23 mouse cellular contexts compared by ENCODE assay signal in genomic region chr2:52386451-52386850, GRCm38 (mm10). TPM values are rescaled to one million over a fixed set of nuclear protein-coding genes. Genes with fewer than 3 reads are reported as not detected.
DNase-seq lines count a peak whose midpoint lies in the region; ATAC-seq and TF ChIP-seq lines count a peak whose summit lies in the region.
"Had no signal": no experiment of that assay in that cellular context is flagged by ENCODE, and none has a peak within 500 bp of the region (broad histone marks: within the 10 kb centered on the region; RNA-seq: fewer than 3 reads in every experiment).

No protein-coding gene starts in this region.

- H3K4me3 ChIP-seq in heart, embryonic 14.5 days (ENCODE audit: control insufficient read depth in 1 of 2, insufficient read depth in 1 of 2, low read depth in 1 of 2, low read length in 2 of 2), result no peak overlapping the region
- no peak overlapping the region for H3K4me3 ChIP-seq in heart, adult 2 months
- no peak overlapping the region for H3K4me3 ChIP-seq in kidney, embryonic 15.5 days (replicated peaks)
- H3K4me3 ChIP-seq in intestine, postnatal 0 days (ENCODE audit: low read depth, low read length), result no peak overlapping the region
- H3K4me3 ChIP-seq in stomach, embryonic 16.5 days (replicated peaks; ENCODE audit: low read length), result no peak overlapping the region
- H3K4me3 ChIP-seq: embryonic facial prominence, embryonic 13.5 days; forebrain, embryonic 10.5 days; forebrain, embryonic 15.5 days; hindbrain, embryonic 13.5 days; limb, embryonic 13.5 days; lung, embryonic 15.5 days; midbrain, embryonic 13.5 days; neural tube, embryonic 13.5 days had no signal

- H3K4me1 ChIP-seq in heart, embryonic 14.5 days (ENCODE audit: control insufficient read depth in 2 of 2, insufficient read depth in 2 of 2, low read length in 2 of 2), result peaks cover 7 to 11% of the 10 kb centered on the region in 2 experiments
- no peaks in the 10 kb centered on the region; the same call in 1 of the 2 replicates for H3K4me1 ChIP-seq in heart, adult 2 months (ENCODE audit: control insufficient read depth, insufficient read depth, low read length)
- H3K4me1 ChIP-seq in kidney, embryonic 15.5 days, result peaks cover 6% of the 10 kb centered on the region; the same call in 1 of the 2 replicates
- H3K4me1 ChIP-seq in intestine, postnatal 0 days (replicated peaks; ENCODE audit: control insufficient read depth, insufficient read depth, low read length), result no peaks in the 10 kb centered on the region
- H3K4me1 ChIP-seq in stomach, embryonic 16.5 days (ENCODE audit: control insufficient read depth, insufficient read depth, low read length), result peaks cover 9% of the 10 kb centered on the region
- H3K4me1 ChIP-seq: forebrain, embryonic 10.5 days; forebrain, embryonic 15.5 days; hindbrain, embryonic 13.5 days; limb, embryonic 13.5 days; midbrain, embryonic 13.5 days; neural tube, embryonic 13.5 days had no signal

- no peak for ATAC-seq in heart, embryonic 14.5 days (ENCODE audit: insufficient number of reproducible peaks, insufficient read depth, low FRiP score, low read depth)
- ATAC-seq in kidney, embryonic 15.5 days (replicated peaks; ENCODE audit: low FRiP score), result no peak
- peak; percentile 59; the same call in 1 of the 2 replicates for ATAC-seq in intestine, postnatal 0 days
- ATAC-seq in stomach, embryonic 16.5 days (ENCODE audit: insufficient read depth, low FRiP score), result no peak
- ATAC-seq: forebrain, embryonic 15.5 days; midbrain, embryonic 13.5 days had no signal

- no peak for TF ChIP-seq POLR2A in heart, adult 2 months (IDR thresholded peaks at IDR 0.05; ENCODE audit: insufficient read depth, low read depth, low read length)

- H3K27me3 ChIP-seq in heart, embryonic 14.5 days (ENCODE audit: control insufficient read depth, insufficient read depth, low read length), result no peaks in the 10 kb centered on the region
- H3K27me3 ChIP-seq in heart, adult 2 months (ENCODE audit: control insufficient read depth, insufficient read depth, low read length), result no peaks in the 10 kb centered on the region
- H3K27me3 ChIP-seq in kidney, embryonic 15.5 days, result no peaks in the 10 kb centered on the region
- H3K27me3 ChIP-seq in intestine, postnatal 0 days (replicated peaks; ENCODE audit: control insufficient read depth, insufficient read depth, low read length), result no peaks in the 10 kb centered on the region
- no peaks in the 10 kb centered on the region for H3K27me3 ChIP-seq in stomach, embryonic 16.5 days (ENCODE audit: control insufficient read depth, insufficient read depth, low read length)
- H3K27me3 ChIP-seq: embryonic facial prominence, embryonic 13.5 days; forebrain, embryonic 15.5 days; hindbrain, embryonic 13.5 days; limb, embryonic 13.5 days; lung, embryonic 15.5 days; midbrain, embryonic 13.5 days; neural tube, embryonic 13.5 days had no signal

- no peaks in the 10 kb centered on the region for H3K9me3 ChIP-seq in heart, embryonic 14.5 days (ENCODE audit: control insufficient read depth, low read length)
- no peaks in the 10 kb centered on the region for H3K9me3 ChIP-seq in kidney, embryonic 15.5 days (replicated peaks)
- H3K9me3 ChIP-seq in intestine, postnatal 0 days (ENCODE audit: control insufficient read depth), result no peaks in the 10 kb centered on the region
- no peaks in the 10 kb centered on the region for H3K9me3 ChIP-seq in stomach, embryonic 16.5 days (replicated peaks; ENCODE audit: control insufficient read depth, low read length)
- H3K9me3 ChIP-seq: embryonic facial prominence, embryonic 13.5 days; forebrain, embryonic 10.5 days; forebrain, embryonic 15.5 days; hindbrain, embryonic 13.5 days; limb, embryonic 13.5 days; lung, embryonic 15.5 days; midbrain, embryonic 13.5 days; neural tube, embryonic 13.5 days had no signal

- no peak for DNase-seq in heart, adult 2 months
- DNase-seq in kidney, postnatal 10 days, result no peak
- DNase-seq: adrenal gland, postnatal 25 days; B cell, adult 2 months; cerebellum, adult 11-12 months; cerebellum, postnatal 10 days; kidney, adult 18-20 months; right cerebral cortex, postnatal 4 days; thymus, postnatal 4 days had no signal

- TF ChIP-seq EP300 in heart, adult 2 months (IDR thresholded peaks at IDR 0.05; ENCODE audit: insufficient read depth, low read depth, low read length), result no peak

- H3K9ac ChIP-seq in heart, embryonic 14.5 days (ENCODE audit: low read length), result no peak overlapping the region
- no peak overlapping the region for H3K9ac ChIP-seq in heart, adult 2 months (ENCODE audit: low read depth, low read length)
- no peak overlapping the region for H3K9ac ChIP-seq in kidney, embryonic 15.5 days
- no peak overlapping the region for H3K9ac ChIP-seq in intestine, postnatal 0 days (ENCODE audit: low read depth, low read length)
- H3K9ac ChIP-seq in stomach, embryonic 16.5 days (ENCODE audit: low read length), result no peak overlapping the region
- H3K9ac ChIP-seq: embryonic facial prominence, embryonic 13.5 days; forebrain, embryonic 15.5 days; hindbrain, embryonic 13.5 days; limb, embryonic 13.5 days; liver, embryonic 14.5 days; lung, embryonic 15.5 days; midbrain, embryonic 13.5 days; neural tube, embryonic 13.5 days had no signal

- intact Hi-C loops in heart, adult 2 months (cut with DNase I), result no loop called here

- H3K79me2 ChIP-seq in heart, adult 2 months (replicated peaks; ENCODE audit: control insufficient read depth, insufficient read depth, low read length), result no peaks in the 10 kb centered on the region

- WGBS in heart, embryonic 14.5 days, result 43% methylated on average over 6 of the region's 6 CpGs
- WGBS in heart, adult 2 months, result 55% methylated on average over 6 of the region's 6 CpGs
- WGBS in kidney, embryonic 15.5 days, result 79% methylated on average over 6 of the region's 6 CpGs
- 59% methylated on average over 6 of the region's 6 CpGs for WGBS in intestine, postnatal 0 days
- 61% methylated on average over 6 of the region's 6 CpGs for WGBS in stomach, embryonic 16.5 days

- H3K4me2 ChIP-seq in heart, embryonic 14.5 days (ENCODE audit: low read length), result peak overlapping the region; percentile 55
- H3K4me2 ChIP-seq in kidney, embryonic 15.5 days, result peak overlapping the region; percentile 9; the same call in 1 of the 2 replicates
- no peak overlapping the region for H3K4me2 ChIP-seq in intestine, postnatal 0 days (replicated peaks; ENCODE audit: low read depth)
- H3K4me2 ChIP-seq in stomach, embryonic 16.5 days (ENCODE audit: low read depth, low read length), result peak overlapping the region; percentile 24; the same call in 1 of the 2 replicates
- H3K4me2 ChIP-seq: embryonic facial prominence, embryonic 13.5 days; forebrain, embryonic 15.5 days; hindbrain, embryonic 13.5 days; limb, embryonic 13.5 days; midbrain, embryonic 13.5 days; neural tube, embryonic 13.5 days had no signal

- TF ChIP-seq CTCF in heart, adult 2 months (IDR thresholded peaks at IDR 0.05), result no peak
- no peak for TF ChIP-seq CTCF in intestine, postnatal 0 days (IDR thresholded peaks at IDR 0.05; ENCODE audit: low read depth)

- H3K36me3 ChIP-seq in heart, embryonic 14.5 days (ENCODE audit: control insufficient read depth, insufficient read depth, low read length), result no peaks in the 10 kb centered on the region
- H3K36me3 ChIP-seq in heart, adult 2 months (ENCODE audit: control insufficient read depth, insufficient read depth, low read length), result peaks cover 3% of the 10 kb centered on the region; the same call in 1 of the 2 replicates
- no peaks in the 10 kb centered on the region for H3K36me3 ChIP-seq in kidney, embryonic 15.5 days
- no peaks in the 10 kb centered on the region for H3K36me3 ChIP-seq in intestine, postnatal 0 days (ENCODE audit: control insufficient read depth, insufficient read depth)
- no peaks in the 10 kb centered on the region for H3K36me3 ChIP-seq in stomach, embryonic 16.5 days (ENCODE audit: control insufficient read depth, insufficient read depth, low read length)
- H3K36me3 ChIP-seq: embryonic facial prominence, embryonic 13.5 days; forebrain, embryonic 10.5 days; forebrain, embryonic 15.5 days; hindbrain, embryonic 13.5 days; limb, embryonic 13.5 days; lung, embryonic 15.5 days; midbrain, embryonic 13.5 days; neural tube, embryonic 13.5 days had no signal

- peak overlapping the region in 1 of 2 experiments; percentile 72; a peak in 2 of 4 replicates for H3K27ac ChIP-seq in heart, embryonic 14.5 days (replicated peaks in 1 of 2; ENCODE audit: control insufficient read depth in 1 of 2, insufficient read depth in 1 of 2, low read depth in 2 of 2, low read length in 2 of 2)
- H3K27ac ChIP-seq in heart, adult 2 months, result no peak overlapping the region
- H3K27ac ChIP-seq in kidney, embryonic 15.5 days, result peak overlapping the region; percentile 57
- no peak overlapping the region for H3K27ac ChIP-seq in intestine, postnatal 0 days (ENCODE audit: low read depth, low read length)
- H3K27ac ChIP-seq in stomach, embryonic 16.5 days (ENCODE audit: low read length), result no peak overlapping the region
- H3K27ac ChIP-seq: embryonic facial prominence, embryonic 13.5 days; forebrain, embryonic 10.5 days; forebrain, embryonic 15.5 days; hindbrain, embryonic 13.5 days; limb, embryonic 13.5 days; liver, embryonic 14.5 days; macrophage; midbrain, embryonic 13.5 days; neural tube, embryonic 13.5 days had no signal

RNA-seq across cellular contexts. Expression of gene Neb, which starts 8.2 kb away (rescaled TPM):
- 2.2 and 2.5 TPM in 2 replicates for polyA plus RNA-seq in heart, embryonic 14.5 days (2014; fragmentation: Nextera tagmentation; extraction: Ambion mirVana)
- 10 to 100 TPM in 1 of 2 experiments, 1 to 10 TPM in 1; 7.6 to 10.2 TPM for total RNA-seq in heart, adult 2 months (2021)
- polyA plus RNA-seq in heart, adult 2 months (2012; rRNA removed), result 1.0 and 3.2 TPM in 2 replicates
- 10.6 and 20.1 TPM in 2 replicates for polyA plus RNA-seq in kidney, embryonic 15.5 days (2015; fragmentation: Nextera tagmentation; extraction: Ambion mirVana)
- polyA plus RNA-seq in intestine, postnatal 0 days (2015; fragmentation: Nextera tagmentation; extraction: Ambion mirVana), result 0.10 and 0.17 TPM in 2 replicates
- polyA plus RNA-seq in stomach, embryonic 16.5 days (2015; fragmentation: Nextera tagmentation; extraction: Ambion mirVana), result 1.9 and 58.5 TPM in 2 replicates

RNA-seq across cellular contexts. Expression of gene Arl5a, which starts 38.2 kb away (rescaled TPM):
- 86.0 and 89.2 TPM in 2 replicates for polyA plus RNA-seq in heart, embryonic 14.5 days (2014; fragmentation: Nextera tagmentation; extraction: Ambion mirVana)
- 10 to 100 TPM; 32.5 to 33.9 TPM for total RNA-seq in heart, adult 2 months (2021)
- 10.0 and 23.9 TPM in 2 replicates for polyA plus RNA-seq in heart, adult 2 months (2012; rRNA removed)
- 45.8 TPM in 2 replicates for polyA plus RNA-seq in kidney, embryonic 15.5 days (2015; fragmentation: Nextera tagmentation; extraction: Ambion mirVana)
- 27.4 and 31.1 TPM in 2 replicates for polyA plus RNA-seq in intestine, postnatal 0 days (2015; fragmentation: Nextera tagmentation; extraction: Ambion mirVana)
- 20.8 and 25.1 TPM in 2 replicates for polyA plus RNA-seq in stomach, embryonic 16.5 days (2015; fragmentation: Nextera tagmentation; extraction: Ambion mirVana)
